Mouse (Mus musculus) liver, adult 2 months (tissue): ENCODE data around the gene 9430007A20Rik. TPM values are rescaled to one million over a fixed set of nuclear protein-coding genes. Genes with fewer than 3 reads are reported as not detected.
A peak's percentile ranks its signal among the peaks of the same experiment; 100 is the strongest.
"Not testable (repeated sequence)": the region's sequence is repeated elsewhere in the genome, so short reads cannot be mapped to it uniquely, and the experiment has no call there.

Experiments
- DNase-seq: peaks from one replicate; pipeline ENCODE4 v3.0.0-alpha.2; 2011; ENCODE audit warnings: low read depth, low spot score; ENCODE audit errors: extremely low read depth
- H3K27ac ChIP-seq: fragments of 200-500 bp; replicated peaks from 2 replicates; pipeline ENCODE4 v1.5.1; 2012; ENCODE audit warnings: low read depth, mild to moderate bottlenecking, control low read depth, inconsistent platforms, low read length; ENCODE audit not compliant: insufficient read depth
- H3K27me3 ChIP-seq: fragments of 200-500 bp; 2 replicates; pipeline ENCODE4 v1.6.1; 2012; ENCODE audit warnings: mild to moderate bottlenecking, moderate library complexity, low read length, inconsistent platforms; ENCODE audit not compliant: control insufficient read depth, insufficient read depth
- H3K36me3 ChIP-seq: fragments of 200-500 bp; 2 replicates; pipeline ENCODE4 v1.6.1; 2012; ENCODE audit warnings: low read length, inconsistent platforms; ENCODE audit not compliant: control insufficient read depth, insufficient read depth
- H3K4me1 ChIP-seq: fragments of 200-500 bp; 2 replicates; pipeline ENCODE4 v1.6.1; 2011; ENCODE audit warnings: low read length; ENCODE audit not compliant: control insufficient read depth, insufficient read depth
- H3K4me3 ChIP-seq: fragments of 200-500 bp; 2 replicates; pipeline ENCODE4 v1.5.1; 2011; ENCODE audit warnings: low read depth, mild to moderate bottlenecking, control low read depth, low read length, moderate library complexity; ENCODE audit not compliant: insufficient read depth
- H3K79me2 ChIP-seq: fragments of 200-500 bp; 2 replicates; pipeline ENCODE4 v1.6.1; 2012; ENCODE audit warnings: inconsistent platforms, mild to moderate bottlenecking, low read length, moderate library complexity; ENCODE audit not compliant: control insufficient read depth, insufficient read depth
- H3K9ac ChIP-seq: fragments of 200-500 bp; 2 replicates; pipeline ENCODE4 v1.6.1; 2012; ENCODE audit warnings: low read depth, mild to moderate bottlenecking, control low read depth, inconsistent platforms, low read length
- CTCF ChIP-seq: fragments of 200-500 bp; IDR thresholded peaks from 2 replicates; pipeline ENCODE4 v1.5.1; 2011; ENCODE audit warnings: low read depth, low read length, control low read depth
- POLR2A ChIP-seq: fragments of 200-500 bp; IDR thresholded peaks from 2 replicates; pipeline ENCODE4 v1.6.1; 2011; ENCODE audit warnings: low read length, control low read depth; ENCODE audit not compliant: insufficient read depth; ENCODE audit errors: extremely low read depth
- WGBS: fragments of 180-500 bp; shearing (Covaris S2); methylation state at CpG from one replicate; pipeline ENCODE4 v1.1.7; 2018; 5-methylcytosine and 5-hydroxymethylcytosine counted together
- polyA plus RNA-seq: library from polyadenylated mRNA; depleted of rRNA; stranded (reverse); fragments of >200 nt; gene quantifications from 2 replicates; pipeline ENCODE4 v1.2.3, GENCODE M21; 2012; rRNA removed
- total RNA-seq: library from RNA; depleted of rRNA; stranded (reverse); fragments of >200 nt; gene quantifications from 2 replicates; pipeline ENCODE4 v1.2.3, GENCODE M21; 2014; rRNA removed

Gene 9430007A20Rik
- total RNA-seq (not detected in 2 replicates), polyA plus RNA-seq (not detected in 2 replicates)

DNA sequence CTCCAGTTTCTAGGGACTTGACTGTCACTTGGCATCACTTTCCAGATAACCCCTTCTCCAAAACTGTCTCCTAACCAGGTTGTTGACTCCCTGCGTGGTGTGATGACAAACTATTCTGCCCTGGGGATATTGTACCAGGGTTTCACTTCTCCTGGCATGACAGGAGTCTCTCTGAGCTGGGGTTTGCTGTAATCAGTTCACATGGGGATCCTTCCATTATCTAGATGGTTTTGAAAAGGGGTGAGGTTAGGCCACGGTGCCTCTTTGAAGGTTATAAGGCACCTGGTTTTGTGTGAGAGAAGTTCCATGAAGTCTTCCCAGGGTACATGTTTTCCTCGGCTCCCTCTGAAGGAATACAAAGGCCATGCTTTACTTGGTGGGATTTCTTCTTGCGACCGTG lies at the start of gene 9430007A20Rik:
Gene 9430007A20Rik (plus strand): TSS at position 301 of the 400 bp plus-strand sequence.
- no peak within 1 kb of the TSS for H3K27ac ChIP-seq
- H3K36me3 ChIP-seq: no peaks in the 10 kb centered on the region
- no peaks in the 10 kb centered on the region for H3K79me2 ChIP-seq
- TF ChIP-seq POLR2A (no peak), CTCF (no peak)
- H3K27me3 ChIP-seq: no peaks in the 10 kb centered on the region
- no peak for DNase-seq
- no peaks in the 10 kb centered on the region for H3K4me1 ChIP-seq
- H3K4me3 ChIP-seq: no peak within 1 kb of the TSS
- H3K9ac ChIP-seq: no peak within 1 kb of the TSS
- WGBS: 68% methylated on average over 5 of the region's 5 CpGs

- no peaks in the 10 kb centered on the region for H3K36me3 ChIP-seq
- no peaks in the 10 kb centered on the region for H3K79me2 ChIP-seq
- H3K27ac ChIP-seq: no peak overlapping the region
- H3K4me1 ChIP-seq: no peaks in the 10 kb centered on the region
- no peak for DNase-seq
- H3K27me3 ChIP-seq: no peaks in the 10 kb centered on the region
- H3K9ac ChIP-seq: no peak overlapping the region
- no peak overlapping the region for H3K4me3 ChIP-seq
- TF ChIP-seq CTCF (no peak), POLR2A (no peak)
Measured at GRCm38 (mm10) chr4:144493331-144493730, 26.3 kb upstream of the 9430007A20Rik start.

DNA sequence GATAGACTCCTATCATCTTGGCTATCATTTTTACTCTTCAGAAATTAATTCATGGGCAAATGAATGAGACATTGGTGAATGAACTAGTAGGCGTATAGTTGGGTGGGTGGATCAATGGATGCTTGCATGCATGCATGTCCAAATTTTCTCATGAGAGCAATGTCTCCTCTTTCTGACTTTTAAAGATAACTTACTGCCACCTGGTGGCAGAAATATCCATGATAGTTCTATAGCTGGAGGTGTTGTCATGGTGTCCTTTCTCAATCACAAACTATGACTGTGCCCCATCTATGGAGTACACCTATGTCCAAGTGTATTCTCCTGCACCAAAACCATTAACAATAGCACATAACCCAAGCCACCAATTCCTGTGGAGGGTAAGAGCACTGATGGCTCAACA lies 13.1 kb upstream of the 9430007A20Rik start:
- Histone ChIP-seq H3K4me3 (no peak overlapping the region), H3K27me3 (no peaks in the 10 kb centered on the region), H3K27ac (no peak overlapping the region), H3K4me1 (no peaks in the 10 kb centered on the region), H3K9ac (no peak overlapping the region), H3K36me3 (no peaks in the 10 kb centered on the region), H3K79me2 (no peaks in the 10 kb centered on the region)
- WGBS: 74% methylated on average over 1 of the region's 1 CpGs
- no peak for DNase-seq
- no peak for TF ChIP-seq POLR2A
- no peak for TF ChIP-seq CTCF

GRCm38 (mm10) chr4:144544689-144545088 lies 25.1 kb downstream of the 9430007A20Rik start:
- no peak for DNase-seq
- no peak overlapping the region for H3K27ac ChIP-seq
- no peaks in the 10 kb centered on the region for H3K79me2 ChIP-seq
- TF ChIP-seq POLR2A (no peak), CTCF (no peak)
- no peak overlapping the region for H3K4me3 ChIP-seq
- H3K4me1 ChIP-seq: no peaks in the 10 kb centered on the region
- no peaks in the 10 kb centered on the region for H3K36me3 ChIP-seq
- no peaks in the 10 kb centered on the region for H3K27me3 ChIP-seq
- H3K9ac ChIP-seq: no peak overlapping the region
- 83% methylated on average over 1 of the region's 1 CpGs for WGBS

DNA sequence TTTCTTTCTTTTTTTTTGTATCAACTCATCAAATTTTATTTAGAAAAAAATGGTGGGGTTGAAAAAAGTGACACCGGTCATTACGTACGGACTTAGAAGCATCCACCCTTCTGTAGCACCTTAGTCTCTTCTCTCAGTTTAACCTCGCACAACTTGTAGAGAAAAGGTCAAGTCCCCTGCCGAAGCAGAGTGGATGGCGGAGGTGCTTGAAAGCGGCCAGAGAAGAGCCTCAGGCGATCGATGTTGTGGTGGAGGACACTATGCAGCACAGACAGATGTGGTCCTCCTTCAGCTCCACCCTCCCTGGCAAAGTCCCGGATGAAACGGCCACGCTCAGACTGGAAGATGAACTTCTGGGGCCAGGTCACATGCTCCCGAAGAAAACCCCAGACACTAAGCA lies 25.7 kb downstream of the 9430007A20Rik start:
- not testable (repeated sequence) for H3K9ac ChIP-seq, DNase-seq, H3K4me1 ChIP-seq, H3K79me2 ChIP-seq, H3K4me3 ChIP-seq, H3K27me3 ChIP-seq, H3K27ac ChIP-seq, H3K36me3 ChIP-seq
- 91% methylated on average over 13 of the region's 13 CpGs for WGBS

- Histone ChIP-seq H3K36me3 (no peaks in the 10 kb centered on the region), H3K9ac (no peak overlapping the region), H3K27me3 (no peaks in the 10 kb centered on the region), H3K4me3 (no peak overlapping the region), H3K79me2 (no peaks in the 10 kb centered on the region), H3K4me1 (no peaks in the 10 kb centered on the region), H3K27ac (no peak overlapping the region)
- TF ChIP-seq CTCF: no peak
- TF ChIP-seq POLR2A: no peak
- DNase-seq: no peak
Measured at GRCm38 (mm10) chr4:144551156-144551555, 31.5 kb downstream of the 9430007A20Rik start.

DNA sequence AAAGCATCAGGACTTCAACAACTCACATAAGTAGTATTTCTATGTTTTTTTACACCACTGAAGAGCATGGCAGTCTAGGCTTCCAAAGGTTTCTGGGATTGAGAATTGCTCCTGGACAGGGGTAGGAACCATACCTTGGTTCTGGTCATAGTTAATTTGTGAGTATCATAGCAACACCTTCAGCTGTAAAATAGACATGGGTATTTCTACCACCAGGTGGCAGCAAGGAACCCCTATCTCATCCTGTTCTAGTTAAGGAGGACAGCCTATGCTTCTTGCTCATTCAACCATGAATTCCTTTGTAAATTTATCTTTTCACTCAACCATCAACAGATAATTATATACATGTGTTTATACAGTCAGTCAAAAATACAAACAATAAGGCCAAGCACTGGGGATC lies 40.2 kb downstream of the 9430007A20Rik start:
- Histone ChIP-seq H3K27me3 (no peaks in the 10 kb centered on the region), H3K79me2 (no peaks in the 10 kb centered on the region), H3K9ac (no peak overlapping the region), H3K4me3 (no peak overlapping the region), H3K27ac (no peak overlapping the region), H3K36me3 (no peaks in the 10 kb centered on the region), H3K4me1 (no peaks in the 10 kb centered on the region)
- no peak for TF ChIP-seq CTCF
- TF ChIP-seq POLR2A: no peak
- peak; percentile 20 for DNase-seq
